Mouse (Mus musculus): ENCODE data around the gene Rptn. TPM values are rescaled to one million over a fixed set of nuclear protein-coding genes. Genes with fewer than 3 reads are reported as not detected.

The Rptn gene
- not detected for polyA plus RNA-seq (2014; fragmentation: Illumina TruSeq; extraction: RNeasy Lipid Tissue Mini Kit (QIAGEN cat#74804); ENCODE audit: low read depth, low replicate concordance)

GRCm38 (mm10) chr3:93393366-93393765 is at the start of gene Rptn:
Rptn (plus strand) TSS chr3:93393699.

GRCm38 (mm10) chr3:93442030-93442429 is 48.5 kb downstream of the Rptn start, which contains the start of gene Tchh:
Tchh (plus strand) TSS chr3:93442330.

Other genes with a start within 250 kb of the Rptn start
- gene Crnn, start 248.9 kb upstream of the Rptn start, polyA plus RNA-seq (2014; fragmentation: Illumina TruSeq; extraction: RNeasy Lipid Tissue Mini Kit (QIAGEN cat#74804); ENCODE audit: low read depth, low replicate concordance): not detected
- not detected for gene Flg2, start 196.4 kb upstream of the Rptn start, polyA plus RNA-seq (2014; fragmentation: Illumina TruSeq; extraction: RNeasy Lipid Tissue Mini Kit (QIAGEN cat#74804); ENCODE audit: low read depth, low replicate concordance)
- not detected for gene Flg, start 120.2 kb upstream of the Rptn start, polyA plus RNA-seq (2014; fragmentation: Illumina TruSeq; extraction: RNeasy Lipid Tissue Mini Kit (QIAGEN cat#74804); ENCODE audit: low read depth, low replicate concordance)
- gene Hrnr, start 74.0 kb upstream of the Rptn start, polyA plus RNA-seq (2014; fragmentation: Illumina TruSeq; extraction: RNeasy Lipid Tissue Mini Kit (QIAGEN cat#74804); ENCODE audit: low read depth, low replicate concordance): not detected
- 0.13 TPM for gene Tchh, start 48.6 kb downstream of the Rptn start, polyA plus RNA-seq (2014; fragmentation: Illumina TruSeq; extraction: RNeasy Lipid Tissue Mini Kit (QIAGEN cat#74804); ENCODE audit: low read depth, low replicate concordance)
- gene Tchhl1, start 75.1 kb downstream of the Rptn start, polyA plus RNA-seq (2014; fragmentation: Illumina TruSeq; extraction: RNeasy Lipid Tissue Mini Kit (QIAGEN cat#74804); ENCODE audit: low read depth, low replicate concordance): not detected
- 21.6 TPM for gene S100a11, start 126.8 kb downstream of the Rptn start, polyA plus RNA-seq (2014; fragmentation: Illumina TruSeq; extraction: RNeasy Lipid Tissue Mini Kit (QIAGEN cat#74804); ENCODE audit: low read depth, low replicate concordance)
- 180 TPM for gene S100a10, start 161.4 kb downstream of the Rptn start, polyA plus RNA-seq (2014; fragmentation: Illumina TruSeq; extraction: RNeasy Lipid Tissue Mini Kit (QIAGEN cat#74804); ENCODE audit: low read depth, low replicate concordance)